Mouse (Mus musculus) ES-E14 (cell line): Measurements from ENCODE around the gene Mkln1.

Source experiments
- CHD2 ChIP-seq: IDR thresholded peaks from 2 replicates; pipeline ENCODE4 v1.6.1; 2014; ENCODE audit warnings: mild to moderate bottlenecking, low read depth, low read length, inconsistent platforms
- HCFC1 ChIP-seq: IDR thresholded peaks from 2 replicates; pipeline ENCODE4 v1.6.1; 2012; ENCODE audit warnings: low read length, inconsistent platforms, borderline replicate concordance; ENCODE audit not compliant: insufficient read depth
- MAFK ChIP-seq: IDR thresholded peaks from 2 replicates; pipeline ENCODE4 v1.6.1; 2014; ENCODE audit warnings: mild to moderate bottlenecking, low read depth, low read length, inconsistent platforms; ENCODE audit not compliant: insufficient read depth
- ZC3H11A ChIP-seq: IDR thresholded peaks from 2 replicates; pipeline ENCODE4 v1.6.1; 2012; ENCODE audit warnings: low read depth, mild to moderate bottlenecking, inconsistent platforms, low read length, borderline replicate concordance
- ZNF384 ChIP-seq: IDR thresholded peaks from 2 replicates; pipeline ENCODE4 v1.6.1; 2012; ENCODE audit warnings: low read depth, low read length, inconsistent platforms

DNA sequence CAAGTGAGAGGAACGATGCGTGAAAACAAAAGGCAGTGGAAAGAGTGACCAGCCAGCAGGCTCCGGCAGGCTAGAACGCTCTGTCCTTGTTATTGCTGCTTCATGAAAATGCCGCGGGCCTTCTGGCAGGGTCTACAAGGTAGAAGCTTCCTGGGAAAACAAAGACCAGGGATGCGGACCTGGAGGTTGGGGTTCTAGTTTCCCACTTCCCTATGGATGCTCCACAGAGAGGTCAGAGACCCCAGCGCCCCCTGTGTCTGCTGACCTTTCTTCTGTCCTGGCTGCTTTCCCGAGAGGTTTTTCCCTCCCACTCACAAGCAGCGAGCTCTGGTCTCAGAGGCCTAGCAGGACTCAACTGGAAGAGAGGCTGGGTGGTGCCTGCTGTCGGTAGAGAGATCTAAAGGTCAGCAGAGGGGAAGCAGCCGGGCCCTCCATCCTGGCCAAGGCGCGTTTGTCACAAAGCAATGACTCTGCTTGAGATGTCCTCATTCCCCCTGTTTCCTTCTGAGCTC, 27.9 kb upstream of the Mkln1 start:
- no peak for TF ChIP-seq ZC3H11A
- no peak for TF ChIP-seq HCFC1
- TF ChIP-seq MAFK = no peak
- TF ChIP-seq CHD2 = no peak
- no peak for TF ChIP-seq ZNF384
